Mouse (Mus musculus) heart, postnatal 0 days (tissue): ENCODE results near the gene Tmem229b.

Experiments used
- CTCF ChIP-seq: IDR thresholded peaks from 2 replicates; pipeline ENCODE4 v1.5.1; 2016; ENCODE audit warnings: antibody characterized with exemption, control low read depth, low read depth
- EP300 ChIP-seq: IDR thresholded peaks from 2 replicates; pipeline ENCODE4 v1.6.1; 2016; ENCODE audit warnings: antibody characterized with exemption, low read depth

DNA sequence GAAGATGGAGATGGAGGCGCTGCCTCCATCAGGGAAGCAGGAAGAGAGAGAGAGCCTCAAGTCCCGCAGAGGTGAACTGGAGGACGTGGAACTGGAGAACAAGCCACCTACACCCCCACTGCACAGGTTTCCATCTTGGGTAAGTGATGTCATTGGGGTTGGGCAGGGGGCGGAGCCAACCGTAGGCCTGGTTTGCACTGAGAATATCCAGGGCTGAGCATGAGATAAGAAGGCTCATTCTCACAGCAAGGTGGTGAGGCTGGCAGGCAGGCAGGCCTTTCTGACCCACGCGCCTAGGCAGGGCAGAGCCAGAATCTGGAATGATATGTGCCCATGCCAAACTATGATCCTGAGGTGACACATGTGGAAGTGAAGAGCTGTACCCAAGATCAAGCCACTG is 47.8 kb upstream of the Tmem229b start:
- TF ChIP-seq CTCF (no peak), EP300 (peak; percentile 98)
